Mouse (Mus musculus): ENCODE results near the gene Aptx.

Gene Aptx

DNA sequence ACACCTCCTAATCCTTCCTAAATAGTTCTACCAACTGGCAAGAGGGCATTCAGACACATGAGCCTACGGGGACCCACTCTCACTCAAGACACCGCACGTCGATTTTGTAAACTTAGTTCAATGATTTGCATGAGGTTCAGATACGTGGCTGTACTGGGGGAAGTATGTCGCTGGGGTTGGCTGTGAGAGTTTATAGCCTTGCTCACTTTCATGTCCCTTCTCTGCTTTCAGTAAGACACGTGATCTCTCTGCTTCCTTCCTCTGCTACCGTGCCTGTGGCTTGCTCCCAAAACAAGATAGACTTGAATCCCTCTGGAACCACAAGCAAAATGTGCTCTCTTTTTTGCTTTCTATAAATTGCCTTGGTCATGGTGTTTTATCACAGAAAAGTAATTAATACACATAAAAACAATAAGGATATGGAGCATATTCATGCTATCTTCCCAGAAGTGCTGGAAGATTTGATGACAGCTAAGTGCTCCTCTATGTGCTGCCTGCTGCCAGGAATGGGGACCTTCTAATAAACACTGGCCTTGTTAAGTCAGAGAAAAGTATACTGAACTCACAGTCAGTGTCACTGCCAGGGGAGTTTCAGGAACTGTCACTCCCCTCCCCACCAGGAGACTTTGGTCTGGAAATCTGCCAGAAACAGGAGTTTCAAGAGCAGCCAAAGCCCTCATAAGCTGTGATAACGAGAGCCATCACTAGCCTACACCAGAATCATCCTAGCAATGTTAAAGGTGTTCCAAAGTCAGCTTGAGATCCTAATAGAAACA, 36.6 kb downstream of the Aptx start:
- DNase-seq (ENCODE audit: low spot score): no peak

- DNase-seq (ENCODE audit: low spot score): no peak
Observed at GRCm38 (mm10) chr4:40651055-40651454, 51.9 kb downstream of the Aptx start.

DNA sequence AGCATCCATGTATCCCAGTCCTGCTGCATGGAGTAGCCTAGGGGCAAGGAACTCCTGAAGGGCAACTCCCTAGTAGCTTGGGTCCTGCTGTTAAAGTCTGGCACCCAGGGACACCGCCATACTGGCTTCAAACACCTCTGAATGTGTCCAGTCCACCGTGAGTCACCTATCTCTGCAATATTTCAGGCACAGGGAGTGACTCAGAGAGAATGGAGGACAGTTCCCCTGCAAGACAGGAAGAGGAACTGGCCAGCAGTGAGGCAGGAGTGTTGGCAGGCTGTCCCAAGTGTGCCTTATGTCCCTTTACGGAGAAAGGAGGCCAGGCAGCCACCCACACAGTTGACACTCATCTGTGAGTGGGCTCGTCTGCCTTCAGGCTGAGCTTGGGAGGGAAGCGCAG, 53.9 kb downstream of the Aptx start:
- no peak for DNase-seq (ENCODE audit: low spot score)

DNA sequence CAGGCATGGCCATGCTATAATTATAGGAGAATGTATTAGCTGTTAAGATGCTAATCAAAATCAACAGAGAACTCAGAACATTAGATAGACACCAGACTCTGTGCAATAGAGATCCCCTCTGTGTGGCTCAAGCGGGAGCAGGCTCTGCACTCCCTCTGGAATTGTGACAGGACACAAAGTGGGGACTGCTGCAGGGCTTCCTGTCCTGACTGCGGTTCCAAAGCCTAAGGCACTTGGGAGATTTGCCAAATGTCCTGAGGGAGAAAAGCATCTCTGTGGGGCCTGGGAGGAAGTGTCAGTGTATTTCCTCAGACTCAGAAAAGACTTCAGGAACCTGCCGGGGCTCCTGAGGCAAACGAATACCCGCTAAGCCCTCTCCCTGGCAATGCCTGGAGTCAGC, 59.4 kb downstream of the Aptx start:
- no peak for DNase-seq (ENCODE audit: low spot score)

DNA sequence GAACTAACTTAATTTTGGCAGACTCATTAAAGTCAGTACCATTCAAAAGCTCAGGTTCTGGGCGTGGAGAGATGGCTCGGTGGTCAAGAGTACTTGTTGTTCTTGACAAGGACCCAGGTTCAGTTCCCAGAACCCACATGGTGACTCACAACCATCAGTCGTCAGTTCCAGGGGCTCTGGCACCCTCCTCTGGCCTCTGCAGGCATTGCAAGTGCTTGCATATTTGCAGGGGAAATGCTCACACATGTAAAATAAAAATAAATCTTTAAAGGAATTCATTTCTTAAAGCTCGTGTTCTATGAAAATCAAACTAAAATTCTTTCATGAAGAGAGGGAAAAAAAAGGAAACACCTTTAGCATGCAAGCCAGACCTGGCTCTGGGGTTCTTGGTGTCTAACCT, 62.0 kb downstream of the Aptx start:
- no peak for DNase-seq (ENCODE audit: low spot score)
